Mouse (Mus musculus): ENCODE results near the gene Baiap2l2.

Gene Baiap2l2

GRCm38 (mm10) chr15:79212750-79213446 lies 72.4 kb downstream of the Baiap2l2 start:
- in situ Hi-C loops (cut with MboI, MseI) = no loop called here

GRCm38 (mm10) chr15:79210357-79210756 lies 75.0 kb downstream of the Baiap2l2 start:
- in situ Hi-C loops (cut with MboI, MseI) = no loop called here

- in situ Hi-C loops (cut with MboI, MseI) = no loop called here
Measured at GRCm38 (mm10) chr15:79208758-79209439, 76.4 kb downstream of the Baiap2l2 start.

- in situ Hi-C loops (cut with MboI, MseI) = no loop called here
Measured at GRCm38 (mm10) chr15:79208211-79208610, 77.1 kb downstream of the Baiap2l2 start.
